Mouse (Mus musculus): ENCODE data around the gene Med19.
"Not testable (repeated sequence)": the region's sequence is repeated elsewhere in the genome, so short reads cannot be mapped to it uniquely, and the experiment has no call there.

Gene Med19

GRCm38 (mm10) chr2:84669828-84670568, 8.2 kb upstream of the Med19 start:
- DNase-seq (ENCODE audit: low spot score): peak; percentile 72

- DNase-seq (ENCODE audit: low spot score): peak; percentile 94
These were observed 7.7 kb upstream of the Med19 start, which contains the start of gene Selenoh for GRCm38 (mm10) chr2:84670569-84670933. TSS of gene Selenoh (minus strand) at chr2:84670770.

GRCm38 (mm10) chr2:84671535-84671934, 6.7 kb upstream of the Med19 start:
- not testable (repeated sequence) for DNase-seq (ENCODE audit: low spot score)

- peak; percentile 52 for DNase-seq (ENCODE audit: low spot score)
These were observed 783 bp upstream of the Med19 start for GRCm38 (mm10) chr2:84677270-84677967.

- DNase-seq (ENCODE audit: low spot score): no peak
These were observed 814 bp downstream of the Med19 start, which contains the start of gene Tmx2 for GRCm38 (mm10) chr2:84679016-84679415. TSS of gene Tmx2 (minus strand) at chr2:84679140.

- DNase-seq (ENCODE audit: low spot score): no peak
These were observed 4.5 kb downstream of the Med19 start for GRCm38 (mm10) chr2:84682605-84683183.

- no peak for DNase-seq (ENCODE audit: low spot score)
These were observed 10.1 kb downstream of the Med19 start for GRCm38 (mm10) chr2:84688080-84688844.

- no peak for DNase-seq (ENCODE audit: low spot score)
These were observed 11.8 kb downstream of the Med19 start for GRCm38 (mm10) chr2:84690050-84690449.

GRCm38 (mm10) chr2:84695007-84695695, 16.9 kb downstream of the Med19 start:
- DNase-seq (ENCODE audit: low spot score): no peak

- no peak for DNase-seq (ENCODE audit: low spot score)
These were observed 25.3 kb downstream of the Med19 start for GRCm38 (mm10) chr2:84703497-84703896.

- no peak for DNase-seq (ENCODE audit: low spot score)
These were observed 26.1 kb downstream of the Med19 start for GRCm38 (mm10) chr2:84704329-84704728.

- DNase-seq (ENCODE audit: low spot score): no peak
These were observed 27.1 kb downstream of the Med19 start for GRCm38 (mm10) chr2:84705295-84705694.

- no peak for DNase-seq (ENCODE audit: low spot score)
These were observed 29.3 kb downstream of the Med19 start for GRCm38 (mm10) chr2:84707523-84707922.

GRCm38 (mm10) chr2:84711898-84712297, 33.7 kb downstream of the Med19 start:
- DNase-seq (ENCODE audit: low spot score): no peak

- DNase-seq (ENCODE audit: low spot score): peak; percentile 31
These were observed 36.2 kb downstream of the Med19 start for GRCm38 (mm10) chr2:84714422-84714810.

GRCm38 (mm10) chr2:84714811-84715561, 36.8 kb downstream of the Med19 start, which contains the start of gene Zdhhc5:
TSS of gene Zdhhc5 (minus strand) at chr2:84715180.
- peak; percentile 99 for DNase-seq (ENCODE audit: low spot score)

GRCm38 (mm10) chr2:84715562-84716361, 37.6 kb downstream of the Med19 start:
- DNase-seq (ENCODE audit: low spot score): peak; percentile 96

- DNase-seq (ENCODE audit: low spot score): no peak
These were observed 38.5 kb downstream of the Med19 start for GRCm38 (mm10) chr2:84716423-84717355.

- DNase-seq (ENCODE audit: low spot score): no peak
These were observed 39.2 kb downstream of the Med19 start for GRCm38 (mm10) chr2:84717357-84717756.

Data from embryo, embryonic 10 days (tissue).